Mouse (Mus musculus) thymus, postnatal 0 days (tissue): ENCODE results near the gene Shroom3. TPM values are rescaled to one million over a fixed set of nuclear protein-coding genes. Genes with fewer than 3 reads are reported as not detected.

Experiments
- DNase-seq: peaks from one replicate; pipeline ENCODE4 v3.0.0-alpha.2; 2015; ENCODE audit warnings: low spot score
- microRNA counts: library from miRNA; unstranded; fragments of <30 nt; microRNA quantifications from one replicate; lab custom pipeline; 2015
- microRNA-seq: library from miRNA; unstranded; fragments of <30 nt; microRNA quantifications from one replicate; pipeline ENCODE4, GENCODE M21; 2016; ENCODE audit warnings: borderline number of aligned reads
- polyA plus RNA-seq: library from polyadenylated mRNA; unstranded; fragments of >200 nt; fragmentation: Nextera tagmentation; extraction: Ambion mirVana; gene quantifications from 2 replicates; pipeline ENCODE4 v1.2.1, GENCODE M21; 2015

Gene Shroom3
- polyA plus RNA-seq, 1 experiment from 2014 or later = 0.77 TPM

DNA sequence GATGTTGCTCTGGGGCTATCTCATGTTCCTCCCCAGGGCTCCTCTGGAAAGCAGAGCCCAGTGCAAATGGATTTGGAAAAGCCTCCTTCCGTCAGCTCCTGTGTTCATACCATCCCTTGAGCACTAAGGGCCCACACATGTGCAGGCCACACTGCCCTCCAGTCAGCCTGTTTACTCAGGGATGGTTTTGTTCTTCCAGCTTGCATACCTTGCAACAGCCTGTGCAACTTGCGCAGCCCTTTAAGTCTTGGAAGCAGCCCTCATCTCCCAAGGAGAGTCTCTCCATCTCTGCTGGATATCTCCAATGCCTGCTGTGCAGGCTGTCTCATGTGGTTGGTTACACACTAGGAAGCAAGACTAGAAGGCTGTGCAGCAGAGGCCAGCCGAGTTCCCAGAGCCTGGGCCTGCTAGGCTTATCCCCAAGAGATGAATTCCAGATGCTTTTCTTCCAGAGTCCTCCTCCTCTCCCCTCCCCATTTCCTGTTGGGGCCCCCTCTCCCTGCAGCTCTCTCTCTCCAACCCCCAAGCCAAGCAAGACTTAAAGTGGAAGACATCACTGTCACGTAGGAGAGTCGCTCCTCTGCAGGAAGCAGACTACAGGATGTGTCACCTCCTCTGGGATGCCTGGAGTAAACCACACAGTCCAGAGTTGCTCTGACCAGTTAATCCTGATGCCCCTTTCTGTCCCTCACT lies 314.3 kb downstream of the Shroom3 start:
- DNase-seq = no peak

DNA sequence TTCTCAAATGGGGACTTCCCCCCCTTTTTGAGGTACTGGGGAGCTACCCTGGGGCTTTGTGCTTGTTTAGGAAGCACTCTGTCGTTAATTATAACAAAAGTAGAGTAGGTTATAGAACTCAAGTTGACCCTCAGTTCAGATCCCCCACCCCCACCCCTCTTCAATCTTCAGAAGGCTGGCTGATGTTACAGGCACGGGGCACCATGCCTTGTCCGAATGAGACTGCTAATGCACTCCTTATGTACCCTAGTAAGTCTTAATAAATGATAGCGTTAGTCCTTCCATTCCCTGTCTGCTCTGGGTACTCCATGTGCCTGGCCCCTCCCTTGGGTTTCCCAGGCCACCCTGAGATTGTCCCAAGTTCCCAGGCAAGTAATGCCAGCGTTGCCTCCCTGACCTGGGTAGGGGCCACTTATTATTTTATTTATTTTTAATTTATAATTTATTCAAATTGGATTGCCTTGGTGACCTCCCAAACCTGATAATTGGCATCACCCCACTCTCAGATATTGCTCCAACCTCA lies 315.3 kb downstream of the Shroom3 start:
- no peak for DNase-seq

DNA sequence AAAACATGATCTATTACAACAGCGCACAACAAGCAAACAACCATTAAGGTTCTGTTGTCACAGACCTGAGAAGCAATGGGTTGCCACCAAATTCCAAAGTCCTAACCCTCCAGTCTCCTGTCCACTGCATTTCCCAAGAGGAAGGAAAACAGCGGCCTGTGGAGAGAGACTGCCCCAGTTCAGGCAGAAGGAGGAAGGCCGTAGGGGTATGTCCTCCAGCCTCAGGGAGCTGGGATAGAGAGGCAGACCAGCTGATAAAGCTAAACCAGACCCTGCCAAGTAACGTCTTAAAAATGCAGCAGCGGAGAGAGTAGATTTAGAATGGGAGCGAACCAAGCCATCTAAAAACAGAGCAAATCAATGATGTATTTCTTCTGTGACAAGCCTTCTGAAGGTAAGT lies 316.8 kb downstream of the Shroom3 start:
- no peak for DNase-seq

DNA sequence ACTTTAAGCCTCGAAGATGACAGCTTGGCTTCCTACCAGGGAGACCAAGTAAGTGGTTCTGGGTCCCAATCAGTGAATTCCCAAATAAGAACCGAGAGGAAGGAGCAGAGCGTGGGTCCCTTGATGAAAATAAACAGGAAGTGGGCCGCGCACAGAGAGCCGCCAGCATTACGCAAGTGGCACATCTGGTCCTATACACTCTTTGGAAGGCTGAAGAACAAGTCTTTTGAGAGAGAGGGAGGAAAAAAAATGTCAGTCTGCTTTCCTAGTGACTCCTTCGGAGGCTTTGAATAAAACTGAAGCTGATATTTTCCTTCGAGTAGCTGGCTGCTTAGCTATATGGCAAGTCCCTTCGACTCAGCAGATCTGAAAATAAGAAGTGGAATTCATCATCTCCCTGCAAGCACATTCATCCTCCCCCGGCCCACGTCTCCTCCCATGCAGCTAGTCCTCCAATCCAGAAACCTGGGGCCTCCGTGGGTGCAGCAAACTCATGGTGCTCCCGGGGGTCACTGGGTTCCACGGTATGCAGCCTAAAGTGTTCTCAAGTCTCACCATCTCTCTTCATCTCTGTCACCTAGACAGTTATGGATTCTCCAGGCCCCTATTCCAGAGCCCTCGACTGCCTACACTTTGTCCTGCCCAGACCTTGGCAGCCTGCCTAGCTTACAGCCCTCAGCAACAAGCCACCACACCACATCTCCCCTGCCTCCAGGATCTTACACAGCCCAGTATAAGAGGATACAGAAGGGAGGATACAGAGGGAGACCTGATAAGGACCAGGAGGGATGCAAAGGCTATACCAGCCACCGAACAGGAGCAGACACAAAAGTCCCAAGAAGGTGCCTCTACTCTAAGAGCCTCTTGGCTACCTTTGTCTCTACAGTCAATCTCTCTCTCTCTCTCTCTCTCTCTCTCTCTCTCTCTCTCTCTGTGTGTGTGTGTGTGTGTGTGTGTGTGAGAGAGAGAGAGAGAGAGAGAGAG lies 317.8 kb downstream of the Shroom3 start:
- no peak for DNase-seq

DNA sequence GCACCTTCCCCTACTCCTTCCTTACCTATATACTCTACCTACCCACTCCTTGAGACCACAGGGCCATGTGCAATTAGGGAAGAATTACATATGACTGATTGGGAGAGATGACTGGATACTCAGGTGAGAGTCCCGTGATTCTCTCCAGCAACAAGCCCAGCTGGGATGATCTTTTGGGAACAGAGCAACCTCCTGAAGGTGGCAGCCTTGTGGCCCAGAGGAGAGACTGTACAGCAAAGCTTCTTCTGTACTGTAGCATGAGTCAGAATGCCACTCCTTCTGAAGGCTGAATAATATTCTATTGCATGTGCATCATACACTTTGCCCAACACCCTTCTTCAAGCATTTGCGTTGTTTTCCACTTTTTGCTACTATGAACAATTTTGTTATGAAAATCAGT lies 319.4 kb downstream of the Shroom3 start:
- no peak for DNase-seq

DNA sequence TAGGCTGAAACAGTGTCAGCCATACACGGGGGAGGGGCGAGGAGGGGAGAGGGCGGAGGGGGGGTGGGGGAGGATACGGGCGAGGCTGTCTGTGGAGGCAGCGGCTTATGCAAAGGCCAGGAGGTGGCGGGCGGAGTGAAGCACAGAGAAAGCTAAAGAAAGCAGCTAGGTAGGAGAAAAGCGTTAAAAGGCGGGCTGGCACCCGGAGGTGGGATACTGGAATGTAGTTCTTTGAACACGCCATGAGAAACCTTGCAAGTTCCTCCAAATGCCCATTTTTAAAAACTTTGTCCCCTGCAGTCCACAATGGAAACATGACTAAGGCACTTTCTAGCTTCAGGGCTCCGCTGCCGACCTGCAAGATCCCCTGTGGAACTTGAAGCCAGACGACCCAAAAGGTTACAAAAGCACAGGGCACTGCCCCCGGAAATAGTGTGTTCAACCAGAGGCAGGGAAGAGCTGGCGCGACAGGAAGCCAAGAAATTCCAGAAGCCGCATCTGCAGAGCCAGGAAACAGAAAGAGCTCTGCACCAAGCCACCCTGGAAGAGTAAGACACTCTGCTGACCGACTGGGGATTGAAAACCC lies 322.1 kb downstream of the Shroom3 start:
- no peak for DNase-seq

DNA sequence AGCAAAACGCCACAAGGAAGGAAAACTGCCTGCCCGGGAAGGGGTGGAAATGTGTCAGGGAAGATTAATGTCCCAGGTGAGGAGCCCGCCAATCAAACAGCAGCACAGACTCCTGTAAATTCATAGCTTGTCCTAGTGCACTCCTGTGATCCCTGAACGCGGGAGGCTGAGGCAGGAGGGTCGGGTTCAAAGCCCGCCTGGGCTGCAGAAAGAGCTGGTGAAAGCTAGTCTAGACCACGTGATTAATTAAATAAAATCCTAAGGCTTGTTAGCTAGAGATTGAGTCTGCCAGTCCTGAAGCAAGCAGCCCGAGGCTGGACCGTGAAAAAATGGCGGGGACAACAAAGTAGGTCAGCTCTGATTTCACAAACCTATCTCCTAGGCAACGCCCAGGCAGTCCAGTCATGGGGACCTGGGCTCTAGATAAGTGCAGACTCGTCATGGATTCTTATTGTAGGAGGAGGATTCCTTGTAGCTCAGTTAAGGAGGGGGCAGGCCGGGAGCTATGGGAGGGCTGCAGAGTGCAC lies 322.6 kb downstream of the Shroom3 start:
- no peak for DNase-seq

DNA sequence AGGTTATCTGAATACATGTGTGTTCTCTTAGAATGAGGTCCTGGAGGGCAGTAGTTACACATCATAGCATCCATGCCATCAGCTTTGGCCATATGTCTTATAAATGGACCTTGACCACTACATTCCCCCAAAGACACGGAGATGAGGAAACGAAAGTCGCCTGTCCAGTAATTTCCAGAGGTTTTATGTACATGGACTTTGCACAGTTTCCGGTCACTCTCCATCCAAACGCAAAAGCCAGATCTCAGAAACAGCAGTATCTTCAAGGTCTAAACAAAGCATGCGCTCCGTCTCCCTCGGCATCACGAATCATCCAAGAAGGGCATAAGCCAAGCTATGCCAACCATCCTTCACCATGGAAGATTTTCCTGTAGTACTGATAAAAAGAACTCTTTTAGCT lies 325.0 kb downstream of the Shroom3 start:
- no peak for DNase-seq

MicroRNA genes within 50 kb of the gene (microRNA counts, 519-probe panel; counts per million panel counts)
- 473 counts per million, percentile 71 among the panel's probes with 10 or more counts for microRNA mmu-miR-1961 (lab: Ali Mortazavi, UCI)

Small RNAs within 50 kb of the gene (microRNA-seq; reads per million reads assigned to microRNA genes)
- not detected for gene Mir1961

Other genes starting within 250 kb of the Shroom3 start
- gene Nup54, start 248.2 kb upstream of the Shroom3 start, polyA plus RNA-seq = 44.2 and 44.6 TPM in 2 replicates
- gene Scarb2, start 176.6 kb upstream of the Shroom3 start, polyA plus RNA-seq = 29.2 and 31.2 TPM in 2 replicates
- gene Fam47e, start 128.4 kb upstream of the Shroom3 start, polyA plus RNA-seq = 0.29 TPM in 1 of 2 replicates, not detected in the other
- 2.2 and 2.3 TPM in 2 replicates for gene Stbd1, start 80.4 kb upstream of the Shroom3 start, polyA plus RNA-seq
- 0.10 and 0.14 TPM in 2 replicates for gene Ccdc158, start 8.2 kb upstream of the Shroom3 start, polyA plus RNA-seq